Mouse (Mus musculus) neural tube, embryonic 11.5 days (tissue): ENCODE measurements around the gene Fgf14. TPM values are rescaled to one million over a fixed set of nuclear protein-coding genes. Genes with fewer than 3 reads are reported as not detected.
"Not testable (repeated sequence)": the region's sequence is repeated elsewhere in the genome, so short reads cannot be mapped to it uniquely, and the experiment has no call there.

Experiments used
- ATAC-seq: fragments of 200-750 bp; cut with Nextera tagmentation; 2 replicates; pipeline ENCODE4 v1.8.0; 2017; ENCODE audit warnings: moderate number of reproducible peaks, mild to moderate bottlenecking, moderate TSS enrichment, moderate library complexity; ENCODE audit not compliant: insufficient read depth, low FRiP score, low TSS enrichment
- DNase-seq: peaks from one replicate; pipeline ENCODE4 v3.0.0-alpha.2; 2015; ENCODE audit warnings: low spot score
- H3K27ac ChIP-seq: fragments of 300-500 bp; sonication (generic); 2 replicates; pipeline ENCODE4 v1.5.1; 2014; ENCODE audit warnings: low read depth, mild to moderate bottlenecking, low read length
- H3K27me3 ChIP-seq: fragments of 300-500 bp; sonication (generic); 2 replicates; pipeline ENCODE4 v1.6.1; 2014; ENCODE audit warnings: mild to moderate bottlenecking, low read length, mixed read lengths; ENCODE audit not compliant: control insufficient read depth, insufficient read depth
- H3K36me3 ChIP-seq: fragments of 300-500 bp; sonication (generic); 2 replicates; pipeline ENCODE4 v1.6.1; 2014; ENCODE audit warnings: mild to moderate bottlenecking, low read length, moderate library complexity, mixed read lengths; ENCODE audit not compliant: control insufficient read depth, insufficient read depth
- H3K4me1 ChIP-seq: fragments of 300-500 bp; sonication (generic); 2 replicates; pipeline ENCODE4 v1.6.1; 2014; ENCODE audit warnings: low read length, mixed read lengths; ENCODE audit not compliant: control insufficient read depth, insufficient read depth
- H3K4me2 ChIP-seq: fragments of 300-500 bp; sonication (generic); 2 replicates; pipeline ENCODE4 v1.6.1; 2014; ENCODE audit warnings: low read depth, mild to moderate bottlenecking, moderate library complexity
- H3K4me3 ChIP-seq: fragments of 300-500 bp; sonication (generic); 2 replicates; pipeline ENCODE4 v1.5.1; 2014; ENCODE audit warnings: low read depth, low read length
- H3K9ac ChIP-seq: fragments of 300-500 bp; sonication (generic); 2 replicates; pipeline ENCODE4 v1.6.1; 2014; ENCODE audit warnings: mild to moderate bottlenecking, low read length
- H3K9me3 ChIP-seq: fragments of 300-500 bp; sonication (generic); 2 replicates; pipeline ENCODE4 v1.6.1; 2016; ENCODE audit warnings: low read length; ENCODE audit not compliant: control insufficient read depth
- WGBS: fragments of 180-500 bp; shearing (Covaris S2); extraction: QIAGEN DNeasy Blood & Tissue Kit; methylation state at CpG from one replicate; pipeline ENCODE4 v1.1.7; 2014; 5-methylcytosine and 5-hydroxymethylcytosine counted together
- polyA plus RNA-seq: library from polyadenylated mRNA; unstranded; fragments of >200 nt; fragmentation: Nextera tagmentation; extraction: Ambion mirVana; gene quantifications from 2 replicates; pipeline ENCODE4 v1.2.1, GENCODE M21; 2014

Fgf14 gene
- polyA plus RNA-seq, 1 experiment from 2014 or later = 7.5 TPM

- not testable (repeated sequence) for H3K9me3 ChIP-seq, ATAC-seq, H3K4me1 ChIP-seq, H3K4me2 ChIP-seq, H3K9ac ChIP-seq, DNase-seq, H3K27ac ChIP-seq, H3K27me3 ChIP-seq, H3K36me3 ChIP-seq, H3K4me3 ChIP-seq
- 76% methylated on average over 2 of the region's 2 CpGs for WGBS
These were observed 141.6 kb downstream of the Fgf14 start for GRCm38 (mm10) chr14:124535376-124535775.

DNA sequence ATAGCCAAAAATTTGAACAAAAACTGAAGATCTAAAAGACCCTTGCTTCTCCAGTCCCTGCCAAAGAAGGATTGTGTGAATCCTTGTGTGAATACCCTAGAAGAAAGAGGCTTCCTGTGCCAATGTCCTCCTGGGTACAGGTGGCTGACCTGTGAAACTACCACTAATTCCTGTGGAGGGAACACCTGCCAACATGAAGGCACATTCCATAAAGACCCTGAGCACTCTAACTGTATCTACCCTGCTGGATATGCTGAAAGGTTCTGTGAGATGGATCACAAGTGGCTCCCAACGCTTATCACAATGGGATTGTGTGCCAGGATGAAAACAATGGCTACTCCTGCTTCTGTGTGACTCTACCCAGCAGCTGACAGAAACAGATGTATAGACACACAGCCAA, 144.9 kb downstream of the Fgf14 start:
- Histone ChIP-seq H3K4me1 (no peaks in the 10 kb centered on the region), H3K36me3 (no peaks in the 10 kb centered on the region), H3K9ac (no peak overlapping the region), H3K27me3 (no peaks in the 10 kb centered on the region), H3K4me2 (no peak overlapping the region), H3K9me3 (no peaks in the 10 kb centered on the region), H3K4me3 (no peak overlapping the region), H3K27ac (no peak overlapping the region)
- ATAC-seq (no peak), DNase-seq (no peak)
- 85% methylated on average over 1 of the region's 1 CpGs for WGBS

GRCm38 (mm10) chr14:124512009-124512408, 164.9 kb downstream of the Fgf14 start:
- no peaks in the 10 kb centered on the region for H3K4me1 ChIP-seq
- no peak overlapping the region for H3K27ac ChIP-seq
- H3K27me3 ChIP-seq = no peaks in the 10 kb centered on the region
- no peaks in the 10 kb centered on the region for H3K36me3 ChIP-seq
- no peak overlapping the region for H3K9ac ChIP-seq
- no peak overlapping the region for H3K4me2 ChIP-seq
- 0 out of 2 replicates have a peak, but pooled peaks have one; percentile 25 for ATAC-seq
- H3K9me3 ChIP-seq = no peaks in the 10 kb centered on the region
- no peak for DNase-seq
- WGBS = 66% methylated on average over 1 of the region's 1 CpGs
- no peak overlapping the region for H3K4me3 ChIP-seq

DNA sequence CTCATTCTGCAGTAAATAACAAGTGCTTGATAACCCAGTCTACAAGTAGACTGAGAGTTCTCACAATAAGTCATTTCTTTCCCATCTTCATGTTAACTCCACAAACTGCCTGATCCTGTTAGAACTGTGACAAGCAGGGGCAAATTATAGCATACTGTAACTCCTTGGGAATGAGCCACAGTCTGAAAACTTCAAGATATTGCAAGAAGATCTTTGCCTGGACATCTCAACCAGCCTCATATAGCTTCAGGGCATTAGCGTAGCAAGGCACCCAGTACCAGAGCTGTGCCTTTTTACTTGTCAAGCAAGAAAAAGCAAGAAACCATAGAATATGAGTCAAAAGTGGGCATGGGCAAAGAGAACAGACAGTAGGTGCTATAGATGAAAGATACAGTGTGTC, 188.0 kb downstream of the Fgf14 start:
- no peak for ATAC-seq

DNA sequence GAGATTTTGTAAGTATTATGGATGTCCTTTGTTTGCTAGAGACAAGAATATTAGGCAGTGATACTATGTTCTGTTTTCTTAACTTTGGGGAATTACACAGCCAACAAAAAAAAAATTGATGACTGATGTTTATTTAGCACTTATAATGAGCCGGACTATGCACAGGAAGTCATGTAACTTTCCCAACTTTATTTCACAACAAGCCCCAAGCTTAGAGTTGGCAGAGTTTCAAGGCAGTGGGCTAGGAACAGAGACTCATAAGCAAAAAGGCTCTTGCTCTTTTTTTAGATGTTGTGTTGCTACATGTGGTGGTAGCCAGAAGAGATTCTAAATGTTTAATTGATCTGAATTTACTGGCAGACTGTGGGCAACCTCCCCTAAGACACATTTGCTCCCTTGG, 191.7 kb downstream of the Fgf14 start:
- Histone ChIP-seq H3K27me3 (no peaks in the 10 kb centered on the region), H3K9ac (no peak overlapping the region), H3K4me3 (no peak overlapping the region), H3K27ac (no peak overlapping the region), H3K9me3 (no peaks in the 10 kb centered on the region), H3K4me1 (no peaks in the 10 kb centered on the region), H3K36me3 (no peaks in the 10 kb centered on the region), H3K4me2 (no peak overlapping the region)
- no peak for ATAC-seq
- WGBS = 90% methylated on average over 1 of the region's 1 CpGs
- DNase-seq = no peak

More for the DNA sequence above, 188.0 kb downstream of the Fgf14 start:
- H3K27ac ChIP-seq = no peak overlapping the region
- H3K4me1 ChIP-seq = no peaks in the 10 kb centered on the region
- H3K4me3 ChIP-seq = no peak overlapping the region
- WGBS = 97% methylated on average over 1 of the region's 1 CpGs
- no peak for DNase-seq
- no peak overlapping the region for H3K4me2 ChIP-seq
- H3K9ac ChIP-seq = no peak overlapping the region
- no peaks in the 10 kb centered on the region for H3K36me3 ChIP-seq
- H3K9me3 ChIP-seq = no peaks in the 10 kb centered on the region
- no peaks in the 10 kb centered on the region for H3K27me3 ChIP-seq

GRCm38 (mm10) chr14:124474066-124474667, 202.8 kb downstream of the Fgf14 start:
- Histone ChIP-seq H3K36me3 (no peaks in the 10 kb centered on the region), H3K9ac (no peak overlapping the region), H3K4me1 (no peaks in the 10 kb centered on the region), H3K27ac (no peak overlapping the region), H3K27me3 (no peaks in the 10 kb centered on the region), H3K4me3 (no peak overlapping the region), H3K9me3 (no peaks in the 10 kb centered on the region), H3K4me2 (no peak overlapping the region)
- 78% methylated on average over 2 of the region's 2 CpGs for WGBS
- ATAC-seq = no peak
- no peak for DNase-seq

GRCm38 (mm10) chr14:124470909-124471308, 206.0 kb downstream of the Fgf14 start:
- WGBS = 77% methylated on average over 2 of the region's 2 CpGs

GRCm38 (mm10) chr14:124455120-124455519, 221.8 kb downstream of the Fgf14 start:
- DNase-seq (no peak), ATAC-seq (no peak)
- H3K4me2 ChIP-seq = no peak overlapping the region
- no peaks in the 10 kb centered on the region for H3K9me3 ChIP-seq
- no peak overlapping the region for H3K9ac ChIP-seq
- H3K4me3 ChIP-seq = no peak overlapping the region
- H3K4me1 ChIP-seq = no peaks in the 10 kb centered on the region
- 95% methylated on average over 1 of the region's 1 CpGs for WGBS
- H3K27me3 ChIP-seq = no peaks in the 10 kb centered on the region
- no peaks in the 10 kb centered on the region for H3K36me3 ChIP-seq
- H3K27ac ChIP-seq = no peak overlapping the region

More at GRCm38 (mm10) chr14:124470909-124471308, 206.0 kb downstream of the Fgf14 start:
- H3K27me3 ChIP-seq = no peaks in the 10 kb centered on the region
- H3K4me1 ChIP-seq = no peaks in the 10 kb centered on the region
- no peak overlapping the region for H3K4me3 ChIP-seq
- no peaks in the 10 kb centered on the region for H3K9me3 ChIP-seq
- H3K4me2 ChIP-seq = no peak overlapping the region
- no peak for ATAC-seq
- no peaks in the 10 kb centered on the region for H3K36me3 ChIP-seq
- no peak overlapping the region for H3K9ac ChIP-seq
- no peak overlapping the region for H3K27ac ChIP-seq
- no peak for DNase-seq

GRCm38 (mm10) chr14:124446096-124446840, 230.7 kb downstream of the Fgf14 start:
- no peak for DNase-seq
- ATAC-seq = no peak
- no peak overlapping the region for H3K4me3 ChIP-seq
- no peaks in the 10 kb centered on the region for H3K4me1 ChIP-seq
- no peak overlapping the region for H3K4me2 ChIP-seq
- 91% methylated on average over 2 of the region's 2 CpGs for WGBS
- H3K27me3 ChIP-seq = no peaks in the 10 kb centered on the region
- no peaks in the 10 kb centered on the region for H3K36me3 ChIP-seq
- H3K27ac ChIP-seq = no peak overlapping the region
- no peak overlapping the region for H3K9ac ChIP-seq
- no peaks in the 10 kb centered on the region for H3K9me3 ChIP-seq
